Mouse (Mus musculus): ENCODE data around the gene Rnf26. TPM values are rescaled to one million over a fixed set of nuclear protein-coding genes. Genes with fewer than 3 reads are reported as not detected.

Rnf26 gene
- polyA plus RNA-seq, 1 experiment from 2014 or later, result 71.1 TPM

DNA sequence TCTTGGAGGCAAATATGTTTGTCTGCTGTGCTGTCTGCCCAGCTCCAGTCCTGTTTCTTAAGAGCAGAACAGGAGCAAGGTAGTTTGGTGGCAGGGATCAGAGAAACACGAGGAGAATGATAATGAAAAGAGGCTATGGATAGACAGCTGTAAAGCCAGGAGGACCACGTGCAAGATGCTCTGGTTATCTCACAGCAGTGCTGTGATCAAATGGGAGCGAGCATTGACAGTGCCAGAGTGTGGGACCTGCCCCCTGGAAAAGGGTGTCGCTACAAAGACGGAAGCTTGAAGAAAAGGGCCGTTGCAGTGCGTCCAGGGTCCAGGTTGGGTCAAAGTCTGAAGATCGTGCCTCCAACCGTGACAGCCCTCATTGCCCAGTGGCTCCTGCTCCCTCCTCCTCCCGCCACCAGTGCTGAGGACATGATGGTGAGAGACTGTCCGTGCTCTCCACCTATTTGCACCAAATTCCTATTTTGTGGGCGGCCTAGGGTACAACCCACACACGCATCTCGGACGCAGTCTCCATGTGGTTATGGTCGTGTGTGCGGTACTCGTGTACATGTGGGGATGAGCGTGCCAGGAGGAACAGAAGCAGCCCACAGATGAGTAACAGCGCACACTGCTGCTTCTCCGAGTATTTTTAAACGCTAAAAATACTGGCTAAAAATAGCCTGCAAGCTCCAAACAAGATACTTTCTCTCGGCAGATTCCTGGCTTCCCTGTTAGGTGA, 29.8 kb downstream of the Rnf26 start:
- peaks cover 14% of the 10 kb centered on the region for H3K4me1 ChIP-seq (ENCODE audit: control insufficient read depth, insufficient read depth, low read length)
- H3K36me3 ChIP-seq (ENCODE audit: control insufficient read depth, insufficient read depth, low read length), result no peaks in the 10 kb centered on the region
- 0 out of 2 replicates have a peak overlapping the region, but pooled peaks have one; percentile 2 for H3K4me3 ChIP-seq (ENCODE audit: low read depth, low read length)
- no peak overlapping the region for H3K9ac ChIP-seq (ENCODE audit: low read length)
- 6% methylated on average over 23 of the region's 23 CpGs for WGBS
- no peak overlapping the region for H3K27ac ChIP-seq (ENCODE audit: low read depth, low read length)
- H3K27me3 ChIP-seq (ENCODE audit: control insufficient read depth, insufficient read depth, low read length), result peaks cover 13% of the 10 kb centered on the region
- no peaks in the 10 kb centered on the region for H3K9me3 ChIP-seq (ENCODE audit: control insufficient read depth, low read length)
- peak overlapping the region; percentile 99 for H3K4me2 ChIP-seq (ENCODE audit: low read depth)
- no peak for DNase-seq (ENCODE audit: low spot score)
- ATAC-seq (ENCODE audit: insufficient read depth, low FRiP score, low TSS enrichment), result no peak

DNA sequence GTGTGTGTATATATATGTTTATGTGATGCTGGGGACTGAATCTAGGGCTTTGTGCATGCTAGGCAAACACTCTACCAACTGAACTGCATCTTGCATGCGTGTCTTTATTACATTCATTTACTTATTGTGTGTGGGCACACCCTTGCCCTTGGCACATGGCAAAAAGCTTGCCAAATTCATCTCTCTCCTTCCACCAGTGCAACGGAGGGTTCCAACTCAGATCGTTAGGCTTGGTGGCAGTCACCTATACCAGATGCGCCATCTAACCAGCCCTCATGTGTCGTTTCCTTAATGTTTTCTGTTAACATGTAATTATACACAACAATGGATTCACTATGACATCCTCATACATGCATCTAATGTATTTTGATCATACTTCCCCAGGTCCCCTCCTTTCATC, 31.1 kb downstream of the Rnf26 start:
- H3K27me3 ChIP-seq (ENCODE audit: control insufficient read depth, insufficient read depth, low read length), result peaks cover 13% of the 10 kb centered on the region
- WGBS, result 91% methylated on average over 5 of the region's 5 CpGs

DNA sequence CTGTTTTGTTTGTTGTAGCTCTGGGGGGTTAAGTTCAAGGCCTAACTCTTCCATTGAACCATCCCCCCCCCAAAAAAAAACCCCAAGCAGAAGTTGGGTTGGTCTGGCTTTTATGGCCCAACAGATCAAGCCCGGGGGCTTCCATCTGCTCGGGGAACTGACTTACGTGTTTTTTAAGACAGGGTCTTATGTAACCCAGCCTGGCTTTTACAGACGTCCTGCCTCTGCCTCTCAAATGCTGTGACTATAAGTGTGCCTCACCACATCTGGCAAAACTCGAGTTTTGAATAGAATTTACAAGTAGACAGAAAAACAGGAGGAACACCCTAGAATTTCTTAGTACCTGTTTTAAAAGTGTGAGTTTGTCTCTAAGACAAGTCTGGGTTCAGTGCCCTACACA, 31.7 kb downstream of the Rnf26 start:
- H3K27ac ChIP-seq (ENCODE audit: low read depth, low read length), result no peak overlapping the region
- no peaks in the 10 kb centered on the region for H3K36me3 ChIP-seq (ENCODE audit: control insufficient read depth, insufficient read depth, low read length)
- WGBS, result 71% methylated on average over 5 of the region's 5 CpGs
- no peak for ATAC-seq (ENCODE audit: insufficient read depth, low FRiP score, low TSS enrichment)
- no peak overlapping the region for H3K4me3 ChIP-seq (ENCODE audit: low read depth, low read length)
- H3K9ac ChIP-seq (ENCODE audit: low read length), result no peak overlapping the region
- no peaks in the 10 kb centered on the region for H3K9me3 ChIP-seq (ENCODE audit: control insufficient read depth, low read length)
- peaks cover 14% of the 10 kb centered on the region for H3K4me1 ChIP-seq (ENCODE audit: control insufficient read depth, insufficient read depth, low read length)
- DNase-seq (ENCODE audit: low spot score), result no peak
- H3K27me3 ChIP-seq (ENCODE audit: control insufficient read depth, insufficient read depth, low read length), result peaks cover 10% of the 10 kb centered on the region
- no peak overlapping the region for H3K4me2 ChIP-seq (ENCODE audit: low read depth)

More for the DNA sequence above, 31.1 kb downstream of the Rnf26 start:
- H3K27ac ChIP-seq (ENCODE audit: low read depth, low read length), result no peak overlapping the region
- H3K9ac ChIP-seq (ENCODE audit: low read length), result no peak overlapping the region
- no peaks in the 10 kb centered on the region for H3K9me3 ChIP-seq (ENCODE audit: control insufficient read depth, low read length)
- H3K4me2 ChIP-seq (ENCODE audit: low read depth), result no peak overlapping the region
- H3K36me3 ChIP-seq (ENCODE audit: control insufficient read depth, insufficient read depth, low read length), result no peaks in the 10 kb centered on the region
- DNase-seq (ENCODE audit: low spot score), result no peak
- ATAC-seq (ENCODE audit: insufficient read depth, low FRiP score, low TSS enrichment), result no peak
- peaks cover 14% of the 10 kb centered on the region for H3K4me1 ChIP-seq (ENCODE audit: control insufficient read depth, insufficient read depth, low read length)
- no peak overlapping the region for H3K4me3 ChIP-seq (ENCODE audit: low read depth, low read length)

DNA sequence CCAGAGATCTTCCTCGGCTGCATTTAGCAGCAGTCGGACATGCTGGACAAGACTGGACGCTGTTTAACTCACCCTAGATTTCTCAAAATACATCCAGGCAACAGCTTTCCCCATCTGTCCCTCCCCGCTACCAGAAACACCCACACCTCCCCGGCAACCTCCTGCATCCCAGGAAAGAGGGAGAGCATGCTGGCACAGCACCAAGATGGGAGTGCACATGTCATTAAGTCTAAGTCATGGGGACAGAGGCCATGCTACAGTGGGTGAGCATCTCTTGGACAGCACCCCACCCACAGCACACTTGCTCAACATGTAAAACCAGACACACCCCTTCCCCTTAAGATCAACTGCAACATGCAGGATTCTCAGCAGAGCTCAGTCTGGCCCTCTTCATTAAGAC, 32.4 kb downstream of the Rnf26 start:
- Histone ChIP-seq H3K36me3 (ENCODE audit: control insufficient read depth, insufficient read depth, low read length) (no peaks in the 10 kb centered on the region), H3K27ac (ENCODE audit: low read depth, low read length) (no peak overlapping the region), H3K4me2 (ENCODE audit: low read depth) (no peak overlapping the region), H3K9me3 (ENCODE audit: control insufficient read depth, low read length) (no peaks in the 10 kb centered on the region), H3K4me1 (ENCODE audit: control insufficient read depth, insufficient read depth, low read length) (peaks cover 14% of the 10 kb centered on the region), H3K27me3 (ENCODE audit: control insufficient read depth, insufficient read depth, low read length) (peaks cover 8% of the 10 kb centered on the region), H3K4me3 (ENCODE audit: low read depth, low read length) (no peak overlapping the region), H3K9ac (ENCODE audit: low read length) (no peak overlapping the region)
- DNase-seq (ENCODE audit: low spot score) (no peak), ATAC-seq (ENCODE audit: insufficient read depth, low FRiP score, low TSS enrichment) (no peak)
- 85% methylated on average over 5 of the region's 5 CpGs for WGBS

DNA sequence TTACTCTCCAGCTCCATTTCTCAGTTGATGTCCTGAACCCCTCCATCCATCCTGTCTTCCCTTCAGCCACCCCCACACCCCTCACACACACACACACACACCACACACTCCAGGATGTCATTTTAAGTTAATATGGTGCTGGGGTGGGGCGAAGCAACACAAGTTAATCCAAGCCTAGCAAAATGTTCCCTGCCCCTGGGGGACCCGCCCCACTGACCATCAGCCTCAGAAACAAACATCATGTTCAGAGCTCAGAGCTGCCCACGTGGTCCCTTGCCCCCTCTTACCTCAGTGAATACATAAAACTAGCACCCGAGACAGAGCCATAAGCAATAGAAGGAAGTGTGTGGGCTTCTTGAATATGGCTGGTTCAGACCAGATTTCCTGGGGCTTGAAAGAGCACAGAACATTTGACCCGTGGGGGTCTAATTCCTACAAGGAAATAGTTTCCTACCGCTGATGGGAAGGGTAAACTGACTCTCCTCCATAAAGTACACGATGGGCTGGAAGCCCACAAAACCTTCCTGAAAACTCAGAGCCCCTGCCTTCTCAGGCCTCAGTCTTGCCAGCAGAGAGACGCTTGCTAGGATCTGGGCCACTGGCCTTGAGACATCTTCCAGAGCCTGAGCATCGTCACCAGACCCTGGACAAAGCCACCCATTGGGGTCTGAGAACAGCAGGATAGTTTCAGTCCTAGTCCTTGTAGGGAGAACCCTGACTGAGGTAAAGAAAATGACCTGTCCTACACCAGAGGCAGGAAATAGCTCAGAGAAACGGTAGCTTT, 33.1 kb downstream of the Rnf26 start:
- Histone ChIP-seq H3K4me3 (ENCODE audit: low read depth, low read length) (no peak overlapping the region), H3K4me2 (ENCODE audit: low read depth) (no peak overlapping the region), H3K9me3 (ENCODE audit: control insufficient read depth, low read length) (no peaks in the 10 kb centered on the region), H3K27me3 (ENCODE audit: control insufficient read depth, insufficient read depth, low read length) (peaks cover 6% of the 10 kb centered on the region), H3K9ac (ENCODE audit: low read length) (no peak overlapping the region), H3K36me3 (ENCODE audit: control insufficient read depth, insufficient read depth, low read length) (no peaks in the 10 kb centered on the region), H3K27ac (ENCODE audit: low read depth, low read length) (no peak overlapping the region), H3K4me1 (ENCODE audit: control insufficient read depth, insufficient read depth, low read length) (peaks cover 12% of the 10 kb centered on the region)
- 71% methylated on average over 10 of the region's 10 CpGs for WGBS
- DNase-seq (ENCODE audit: low spot score) (no peak), ATAC-seq (ENCODE audit: insufficient read depth, low FRiP score, low TSS enrichment) (no peak)

DNA sequence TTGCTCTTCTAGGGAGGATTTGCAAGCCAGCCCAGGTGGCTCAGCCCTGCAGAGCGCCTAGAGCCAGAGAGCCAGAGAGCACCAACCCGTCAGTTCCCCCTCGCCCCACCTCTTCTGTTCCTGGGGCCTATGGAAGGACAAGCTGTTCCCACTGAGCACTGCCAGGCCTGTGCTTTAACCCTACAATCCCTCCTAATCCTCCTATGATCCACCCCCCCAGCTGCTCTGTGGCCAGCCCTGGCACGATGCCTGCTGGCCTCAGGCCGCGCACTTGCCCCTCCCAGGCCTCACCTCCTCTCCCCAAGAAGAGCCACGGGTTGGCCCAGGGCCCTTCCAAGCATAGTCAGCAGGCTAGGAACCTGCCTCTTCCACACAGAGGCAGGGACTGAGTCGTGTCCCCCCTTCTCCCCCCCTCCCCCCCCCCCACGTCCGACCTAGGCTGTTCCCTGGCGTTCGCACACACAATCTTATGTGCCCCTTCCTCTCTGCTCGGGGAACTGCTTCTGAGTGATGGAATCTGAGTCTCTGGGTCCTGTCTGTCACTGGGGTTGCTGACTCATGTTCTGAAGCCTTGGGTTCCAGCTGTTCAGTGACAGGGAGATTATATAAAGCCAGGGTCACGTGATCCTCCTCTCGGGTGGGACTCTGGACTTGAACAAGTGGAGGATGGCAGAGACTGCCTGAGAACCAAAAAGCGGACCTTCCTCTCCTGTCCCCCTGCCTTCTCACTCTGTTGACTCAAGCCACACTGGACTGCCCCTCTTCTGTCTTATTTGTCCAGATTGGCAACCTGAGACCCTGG, 34.2 kb downstream of the Rnf26 start:
- H3K4me2 ChIP-seq (ENCODE audit: low read depth), result no peak overlapping the region
- peaks cover 6% of the 10 kb centered on the region; the same call in 1 of the 2 replicates for H3K4me1 ChIP-seq (ENCODE audit: control insufficient read depth, insufficient read depth, low read length)
- 54% methylated on average over 14 of the region's 16 CpGs for WGBS
- ATAC-seq (ENCODE audit: insufficient read depth, low FRiP score, low TSS enrichment) (no peak), DNase-seq (ENCODE audit: low spot score) (no peak)
- H3K27me3 ChIP-seq (ENCODE audit: control insufficient read depth, insufficient read depth, low read length), result peaks cover 6% of the 10 kb centered on the region
- no peaks in the 10 kb centered on the region for H3K36me3 ChIP-seq (ENCODE audit: control insufficient read depth, insufficient read depth, low read length)
- H3K9ac ChIP-seq (ENCODE audit: low read length), result no peak overlapping the region
- H3K9me3 ChIP-seq (ENCODE audit: control insufficient read depth, low read length), result no peaks in the 10 kb centered on the region
- no peak overlapping the region for H3K4me3 ChIP-seq (ENCODE audit: low read depth, low read length)
- no peak overlapping the region for H3K27ac ChIP-seq (ENCODE audit: low read depth, low read length)

DNA sequence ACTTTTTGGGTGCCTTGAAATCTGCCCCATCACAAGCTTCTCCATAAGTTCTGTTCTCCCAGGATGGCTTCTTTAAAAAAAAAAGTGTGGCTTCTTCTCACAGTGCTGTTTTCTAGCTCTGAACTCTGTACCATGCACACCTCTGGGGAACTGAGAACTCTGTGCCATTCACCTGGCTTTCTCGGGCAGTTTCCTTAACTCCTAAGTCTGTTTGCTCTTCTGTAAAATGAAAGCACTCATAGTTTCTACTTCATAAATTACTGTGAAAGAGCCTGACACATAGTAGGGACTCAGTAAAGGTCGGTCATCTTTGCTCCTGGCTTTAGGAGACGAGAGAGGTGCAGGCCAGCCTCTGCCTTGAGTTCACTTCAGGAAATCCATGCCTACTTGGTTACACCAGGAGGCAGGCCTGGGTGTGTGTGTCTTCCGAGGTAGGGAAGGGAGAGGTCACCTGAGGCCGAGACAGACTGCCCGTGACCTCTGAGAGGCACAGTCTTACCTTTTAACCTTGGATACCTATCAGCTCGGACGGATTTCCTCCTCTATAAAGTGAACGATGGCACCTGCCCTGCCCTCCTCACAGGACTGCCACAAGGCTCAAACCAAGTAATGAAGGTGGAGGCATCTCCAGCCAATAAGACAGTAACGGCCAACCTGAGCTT, 35.0 kb downstream of the Rnf26 start:
- no peak for ATAC-seq (ENCODE audit: insufficient read depth, low FRiP score, low TSS enrichment)
- Histone ChIP-seq H3K36me3 (ENCODE audit: control insufficient read depth, insufficient read depth, low read length) (no peaks in the 10 kb centered on the region), H3K27me3 (ENCODE audit: control insufficient read depth, insufficient read depth, low read length) (no peaks in the 10 kb centered on the region), H3K9me3 (ENCODE audit: control insufficient read depth, low read length) (no peaks in the 10 kb centered on the region), H3K9ac (ENCODE audit: low read length) (no peak overlapping the region), H3K27ac (ENCODE audit: low read depth, low read length) (no peak overlapping the region), H3K4me2 (ENCODE audit: low read depth) (no peak overlapping the region), H3K4me1 (ENCODE audit: control insufficient read depth, insufficient read depth, low read length) (peaks cover 3% of the 10 kb centered on the region; the same call in 1 of the 2 replicates), H3K4me3 (ENCODE audit: low read depth, low read length) (no peak overlapping the region)
- no peak for DNase-seq (ENCODE audit: low spot score)
- 83% methylated on average over 10 of the region's 10 CpGs for WGBS

DNA sequence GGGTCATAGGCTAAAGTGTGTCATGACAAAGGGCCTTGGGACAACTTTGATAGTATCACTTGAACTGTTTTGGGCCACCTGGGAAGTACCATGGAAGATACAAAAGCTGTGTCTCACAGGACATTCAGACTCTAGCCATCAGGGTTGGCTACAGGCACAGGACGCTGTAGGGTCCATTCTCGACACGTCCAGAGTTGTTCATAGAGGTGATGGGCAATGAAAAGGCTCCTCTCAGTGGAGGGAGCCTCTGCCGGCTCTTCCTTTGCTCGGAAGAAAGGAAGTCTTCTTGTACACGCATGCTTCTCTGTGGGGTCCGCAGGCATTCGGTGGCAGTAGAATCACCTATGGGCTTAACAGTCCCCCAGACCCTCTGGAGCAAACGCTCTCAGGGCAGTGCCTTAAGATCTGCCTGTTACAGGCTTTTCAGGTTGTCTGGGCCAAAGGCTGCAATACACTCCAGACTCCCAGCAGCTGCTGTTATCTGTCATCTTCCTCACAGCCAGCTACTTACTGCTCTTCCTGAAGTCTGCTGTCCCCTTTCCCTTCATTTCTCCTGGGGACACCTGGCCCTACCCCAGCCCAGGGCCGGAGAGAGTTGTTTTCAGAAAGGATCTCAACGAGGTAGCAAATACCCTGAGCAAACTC, 35.9 kb downstream of the Rnf26 start:
- Histone ChIP-seq H3K27me3 (ENCODE audit: control insufficient read depth, insufficient read depth, low read length) (no peaks in the 10 kb centered on the region), H3K27ac (ENCODE audit: low read depth, low read length) (no peak overlapping the region), H3K36me3 (ENCODE audit: control insufficient read depth, insufficient read depth, low read length) (no peaks in the 10 kb centered on the region), H3K4me3 (ENCODE audit: low read depth, low read length) (no peak overlapping the region), H3K9ac (ENCODE audit: low read length) (no peak overlapping the region), H3K9me3 (ENCODE audit: control insufficient read depth, low read length) (no peaks in the 10 kb centered on the region), H3K4me2 (ENCODE audit: low read depth) (no peak overlapping the region), H3K4me1 (ENCODE audit: control insufficient read depth, insufficient read depth, low read length) (peaks cover 7% of the 10 kb centered on the region)
- 82% methylated on average over 11 of the region's 11 CpGs for WGBS
- ATAC-seq (ENCODE audit: insufficient read depth, low FRiP score, low TSS enrichment) (no peak), DNase-seq (ENCODE audit: low spot score) (no peak)
